Mouse (Mus musculus): ENCODE measurements at regions not wholly inside any gene's neighbourhood (a gene's known extent, or its start where the extent isn't known, plus 50 kb on each side); places are given as distances from the start of the nearest gene placed in this dataset.
"Not testable (repeated sequence)": the region's sequence is repeated elsewhere in the genome, so short reads cannot be mapped to it uniquely, and the experiment has no call there.

GRCm38 (mm10) chr11:22573166-22573565 lies 61.3 kb downstream of the Tmem17 start:
- DNase-seq: no peak

- no peak for DNase-seq
Measured at GRCm38 (mm10) chr11:22573802-22574201, 61.9 kb downstream of the Tmem17 start.

GRCm38 (mm10) chr11:22574506-22574905 lies 62.6 kb downstream of the Tmem17 start:
- DNase-seq: no peak

- DNase-seq: no peak
Measured at GRCm38 (mm10) chr11:22584100-22584487, 72.2 kb downstream of the Tmem17 start.

GRCm38 (mm10) chr11:22584488-22585158 lies 72.7 kb downstream of the Tmem17 start:
- DNase-seq: peak; percentile 69

- peak; percentile 70 for DNase-seq
Measured at GRCm38 (mm10) chr11:22587691-22588241, 75.9 kb downstream of the Tmem17 start.

- no peak for DNase-seq
Measured at GRCm38 (mm10) chr11:22588546-22588945, 76.7 kb downstream of the Tmem17 start.

- no peak for DNase-seq
Measured at GRCm38 (mm10) chr11:22589901-22590300, 78.0 kb downstream of the Tmem17 start.

- DNase-seq: not testable (repeated sequence)
Measured at GRCm38 (mm10) chr11:22591050-22591449, 79.2 kb downstream of the Tmem17 start.

- DNase-seq: no peak
Measured at GRCm38 (mm10) chr11:22592706-22593105, 80.8 kb downstream of the Tmem17 start.

GRCm38 (mm10) chr11:22596076-22596804 lies 84.4 kb downstream of the Tmem17 start:
- DNase-seq: no peak

- no peak for DNase-seq
Measured at GRCm38 (mm10) chr11:22596805-22597149, 84.9 kb downstream of the Tmem17 start.

GRCm38 (mm10) chr11:22600370-22600769 lies 88.5 kb downstream of the Tmem17 start:
- no peak for DNase-seq

GRCm38 (mm10) chr11:22601977-22602376 lies 90.1 kb downstream of the Tmem17 start:
- no peak for DNase-seq

GRCm38 (mm10) chr11:22602610-22603009 lies 90.7 kb downstream of the Tmem17 start:
- DNase-seq: no peak

GRCm38 (mm10) chr11:22603397-22603796 lies 91.5 kb downstream of the Tmem17 start:
- no peak for DNase-seq

- DNase-seq: no peak
Measured at GRCm38 (mm10) chr11:22606380-22606779, 94.5 kb downstream of the Tmem17 start.

GRCm38 (mm10) chr11:22607645-22608044 lies 95.8 kb downstream of the Tmem17 start:
- no peak for DNase-seq

GRCm38 (mm10) chr11:22608945-22609344 lies 97.1 kb downstream of the Tmem17 start:
- DNase-seq: no peak

- DNase-seq: peak; percentile 14
Measured at GRCm38 (mm10) chr11:22610433-22611101, 98.7 kb downstream of the Tmem17 start.

GRCm38 (mm10) chr11:22611102-22611869 lies 99.4 kb downstream of the Tmem17 start:
- no peak for DNase-seq

- DNase-seq: no peak
Measured at GRCm38 (mm10) chr11:22613500-22613899, 101.6 kb downstream of the Tmem17 start.
